Mouse (Mus musculus): Measurements from ENCODE around the gene Bcar1.

Bcar1 gene

GRCm38 (mm10) chr8:111681153-111681552 lies 62.5 kb downstream of the Bcar1 start:
- no peak for DNase-seq (ENCODE audit: low spot score in 2 of 2)

- no peak for DNase-seq (ENCODE audit: low spot score in 2 of 2)
Observed at GRCm38 (mm10) chr8:111680423-111681028, 63.1 kb downstream of the Bcar1 start.

- peak; percentile 36 to 51 for DNase-seq (ENCODE audit: low spot score in 2 of 2)
Observed at GRCm38 (mm10) chr8:111678848-111679247, 64.8 kb downstream of the Bcar1 start.

- peak; percentile 19 to 47 for DNase-seq (ENCODE audit: low spot score in 2 of 2)
Observed at GRCm38 (mm10) chr8:111678111-111678510, 65.5 kb downstream of the Bcar1 start.

- DNase-seq (ENCODE audit: low spot score in 2 of 2) = no peak
Observed at GRCm38 (mm10) chr8:111676237-111676636, 67.4 kb downstream of the Bcar1 start.

GRCm38 (mm10) chr8:111666751-111667150 lies 76.9 kb downstream of the Bcar1 start:
- no peak for DNase-seq (ENCODE audit: low spot score in 2 of 2)

GRCm38 (mm10) chr8:111662473-111662872 lies 81.1 kb downstream of the Bcar1 start:
- peak; percentile 66 to 71 for DNase-seq (ENCODE audit: low spot score in 2 of 2)
